Mouse (Mus musculus): Measurements from ENCODE around the gene Cbarp. TPM values are rescaled to one million over a fixed set of nuclear protein-coding genes. Genes with fewer than 3 reads are reported as not detected.

Cbarp gene
- polyA plus RNA-seq, 2 experiments: 1.1 to 1.8 TPM

- peaks cover 25 to 28% of the 10 kb centered on the region in 2 experiments for H3K4me1 ChIP-seq (replicated peaks; ENCODE audit: control insufficient read depth in 2 of 2, insufficient read depth in 2 of 2, low read length in 1 of 2)
- peak overlapping the region; percentile 94 for H3K27ac ChIP-seq
- TF ChIP-seq EP300 (IDR thresholded peaks at IDR 0.05; ENCODE audit: low read depth) (no peak), CTCF (IDR thresholded peaks at IDR 0.05; ENCODE audit: low read depth) (no peak)
- H3K4me3 ChIP-seq (ENCODE audit: insufficient read depth in 1 of 2, low read depth in 2 of 2, low read length in 2 of 2): peak overlapping the region; percentile 72 to 90; a peak in 2 of 4 replicates
- H3K36me3 ChIP-seq (replicated peaks; ENCODE audit: control insufficient read depth, insufficient read depth, low read depth): peaks cover 23% of the 10 kb centered on the region
- H3K9ac ChIP-seq (replicated peaks): peak overlapping the region; percentile 81
- ATAC-seq (ENCODE audit: insufficient read depth) (no peak), DNase-seq (ENCODE audit: low read depth in 3 of 3, low spot score in 3 of 3) (no peak)
- WGBS (ENCODE audit: insufficient replicate concordance): 32% methylated on average over 5 of the region's 5 CpGs
- no peaks in the 10 kb centered on the region for H3K27me3 ChIP-seq (ENCODE audit: control insufficient read depth, insufficient read depth, low read length)
- H3K4me2 ChIP-seq (ENCODE audit: low read depth): peak overlapping the region; percentile 99
- no peaks in the 10 kb centered on the region for H3K9me3 ChIP-seq (ENCODE audit: control insufficient read depth, low read length)
Observed at GRCm38 (mm10) chr10:80147146-80147718, 6.6 kb upstream of the Cbarp start.

- Histone ChIP-seq H3K27ac (peak overlapping the region; percentile 94), H3K4me2 (ENCODE audit: low read depth) (peak overlapping the region; percentile 99), H3K9ac (replicated peaks) (no peak overlapping the region; the same call in 1 of the 2 replicates), H3K9me3 (ENCODE audit: control insufficient read depth, low read length) (no peaks in the 10 kb centered on the region), H3K36me3 (replicated peaks; ENCODE audit: control insufficient read depth, insufficient read depth, low read depth) (peaks cover 17% of the 10 kb centered on the region), H3K4me1 (replicated peaks; ENCODE audit: control insufficient read depth in 2 of 2, insufficient read depth in 2 of 2, low read length in 1 of 2) (peaks cover 25 to 28% of the 10 kb centered on the region in 2 experiments), H3K4me3 (ENCODE audit: insufficient read depth in 1 of 2, low read depth in 2 of 2, low read length in 2 of 2) (no peak overlapping the region), H3K27me3 (ENCODE audit: control insufficient read depth, insufficient read depth, low read length) (no peaks in the 10 kb centered on the region)
- DNase-seq (ENCODE audit: low read depth in 3 of 3, low spot score in 3 of 3): no peak
- WGBS (ENCODE audit: insufficient replicate concordance): 77% methylated on average over 4 of the region's 4 CpGs
- no peak for TF ChIP-seq CTCF (IDR thresholded peaks at IDR 0.05; ENCODE audit: low read depth)
- no peak for TF ChIP-seq EP300 (IDR thresholded peaks at IDR 0.05; ENCODE audit: low read depth)
- ATAC-seq (ENCODE audit: insufficient read depth): no peak
Observed at GRCm38 (mm10) chr10:80146568-80147011, 6.0 kb upstream of the Cbarp start.

DNA sequence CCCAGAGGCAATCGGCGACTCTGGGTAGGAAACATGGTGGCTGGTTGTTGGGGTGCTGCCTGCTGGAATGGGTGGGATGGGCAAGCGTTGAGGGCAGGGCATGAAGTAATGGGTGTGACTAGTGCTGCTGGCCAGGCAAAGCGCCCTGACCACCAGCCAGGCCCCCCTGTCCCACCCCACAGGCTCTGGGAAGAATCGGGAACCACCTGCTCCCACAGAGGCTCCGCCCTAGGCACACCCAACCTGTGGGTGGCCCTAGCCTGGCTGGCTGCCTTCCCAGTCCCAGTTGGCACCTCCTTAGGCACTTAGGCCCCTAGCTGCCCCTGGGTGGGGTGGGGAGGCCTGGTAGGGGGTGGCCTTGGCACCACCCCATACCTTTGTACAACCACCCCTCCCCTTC lies 5.3 kb upstream of the Cbarp start:
- Histone ChIP-seq H3K4me2 (ENCODE audit: low read depth) (peak overlapping the region; percentile 39; the same call in 1 of the 2 replicates), H3K27me3 (ENCODE audit: control insufficient read depth, insufficient read depth, low read length) (no peaks in the 10 kb centered on the region), H3K27ac (peak overlapping the region; percentile 94), H3K4me3 (ENCODE audit: insufficient read depth in 1 of 2, low read depth in 2 of 2, low read length in 2 of 2) (no peak overlapping the region), H3K9ac (replicated peaks) (no peak overlapping the region), H3K9me3 (ENCODE audit: control insufficient read depth, low read length) (no peaks in the 10 kb centered on the region), H3K36me3 (replicated peaks; ENCODE audit: control insufficient read depth, insufficient read depth, low read depth) (peaks cover 16% of the 10 kb centered on the region), H3K4me1 (replicated peaks; ENCODE audit: control insufficient read depth in 2 of 2, insufficient read depth in 2 of 2, low read length in 1 of 2) (peaks cover 25 to 31% of the 10 kb centered on the region in 2 experiments)
- TF ChIP-seq EP300 (IDR thresholded peaks at IDR 0.05; ENCODE audit: low read depth) (no peak), CTCF (IDR thresholded peaks at IDR 0.05; ENCODE audit: low read depth) (no peak)
- WGBS (ENCODE audit: insufficient replicate concordance): 58% methylated on average over 6 of the region's 6 CpGs
- DNase-seq (ENCODE audit: low read depth in 3 of 3, low spot score in 3 of 3) (no peak), ATAC-seq (ENCODE audit: insufficient read depth) (no peak)

DNA sequence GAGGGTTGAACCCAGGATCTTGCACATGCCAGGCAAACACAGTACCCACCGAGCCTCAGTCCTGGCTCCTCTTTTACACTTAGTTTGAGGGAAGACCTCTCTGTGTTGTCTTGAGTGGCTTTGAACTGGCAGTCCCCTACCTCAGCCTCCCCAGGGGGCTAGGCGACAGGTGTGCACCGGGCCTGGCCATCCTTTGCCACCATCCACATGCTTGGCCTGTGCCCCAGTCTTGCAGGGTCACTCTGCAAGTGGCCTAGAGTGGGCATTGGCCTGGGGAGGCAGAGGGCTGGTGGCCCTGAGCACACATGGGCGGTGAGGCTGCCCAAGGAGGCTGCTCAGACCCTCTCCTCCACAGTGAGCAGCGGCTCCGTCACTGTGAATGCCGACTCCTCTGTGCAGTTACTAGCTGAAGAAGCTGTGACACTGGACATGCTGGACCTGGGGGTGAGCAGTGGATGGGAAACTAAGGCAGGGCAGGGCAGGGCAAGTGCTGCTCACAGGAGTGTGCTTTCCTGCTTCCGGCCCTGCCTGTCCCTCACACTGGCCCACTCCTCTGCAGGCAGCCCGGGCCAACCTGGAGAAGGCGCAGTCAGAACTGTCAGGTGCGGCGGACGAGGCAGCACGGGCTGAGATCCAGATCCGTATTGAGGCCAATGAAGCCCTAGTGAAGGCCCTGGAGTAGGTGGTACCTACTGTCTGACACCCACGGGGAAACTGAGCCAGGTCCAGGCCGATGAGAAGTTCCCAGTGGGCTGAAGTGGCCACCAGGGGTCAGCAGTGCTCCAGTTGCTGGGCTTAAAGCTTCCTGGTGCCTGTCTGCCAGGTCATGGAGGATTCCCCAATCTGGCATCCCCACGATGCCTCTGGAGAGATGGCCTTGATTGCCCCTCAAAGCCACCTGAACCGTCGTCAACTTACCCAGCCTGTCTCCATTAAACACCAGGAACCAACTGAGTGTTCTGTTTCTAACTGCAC lies 4.5 kb upstream of the Cbarp start:
- Histone ChIP-seq H3K36me3 (replicated peaks; ENCODE audit: control insufficient read depth, insufficient read depth, low read depth) (peaks cover 16% of the 10 kb centered on the region), H3K27ac (peak overlapping the region; percentile 52), H3K4me3 (ENCODE audit: insufficient read depth in 1 of 2, low read depth in 2 of 2, low read length in 2 of 2) (no peak overlapping the region), H3K4me1 (replicated peaks; ENCODE audit: control insufficient read depth in 2 of 2, insufficient read depth in 2 of 2, low read length in 1 of 2) (peaks cover 28 to 34% of the 10 kb centered on the region in 2 experiments), H3K27me3 (ENCODE audit: control insufficient read depth, insufficient read depth, low read length) (no peaks in the 10 kb centered on the region), H3K9ac (replicated peaks) (no peak overlapping the region), H3K4me2 (ENCODE audit: low read depth) (no peak overlapping the region), H3K9me3 (ENCODE audit: control insufficient read depth, low read length) (no peaks in the 10 kb centered on the region)
- no peak for DNase-seq (ENCODE audit: low read depth in 3 of 3, low spot score in 3 of 3)
- TF ChIP-seq CTCF (IDR thresholded peaks at IDR 0.05; ENCODE audit: low read depth): peak; percentile 96
- TF ChIP-seq EP300 (IDR thresholded peaks at IDR 0.05; ENCODE audit: low read depth): no peak
- 72% methylated on average over 20 of the region's 20 CpGs for WGBS (ENCODE audit: insufficient replicate concordance)
- ATAC-seq (ENCODE audit: insufficient read depth): no peak

DNA sequence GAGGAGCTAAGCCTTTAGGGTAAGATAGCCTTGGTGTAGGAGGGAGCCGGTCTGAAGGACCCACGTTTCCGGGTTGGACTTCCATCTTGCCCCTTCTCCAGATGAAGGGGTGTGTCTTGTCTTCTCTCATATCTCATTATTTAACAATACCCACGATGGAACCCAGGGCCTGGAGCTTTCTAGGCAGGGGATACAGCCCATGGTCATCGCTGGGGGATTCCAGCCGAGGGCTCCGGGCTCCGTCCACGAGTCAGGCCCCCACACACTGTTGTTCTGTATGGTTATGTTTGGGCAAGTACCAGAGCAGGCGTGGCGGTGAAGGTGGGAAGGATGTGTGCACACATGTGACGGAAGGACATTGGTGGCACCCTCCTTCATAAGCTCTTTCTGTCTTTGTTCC lies 3.5 kb upstream of the Cbarp start:
- WGBS (ENCODE audit: insufficient replicate concordance): 80% methylated on average over 12 of the region's 12 CpGs
- no peaks in the 10 kb centered on the region for H3K9me3 ChIP-seq (ENCODE audit: control insufficient read depth, low read length)
- no peak overlapping the region for H3K27ac ChIP-seq
- H3K4me3 ChIP-seq (ENCODE audit: insufficient read depth in 1 of 2, low read depth in 2 of 2, low read length in 2 of 2): no peak overlapping the region
- DNase-seq (ENCODE audit: low read depth in 3 of 3, low spot score in 3 of 3): no peak
- ATAC-seq (ENCODE audit: insufficient read depth): no peak
- no peak for TF ChIP-seq EP300 (IDR thresholded peaks at IDR 0.05; ENCODE audit: low read depth)
- no peak for TF ChIP-seq CTCF (IDR thresholded peaks at IDR 0.05; ENCODE audit: low read depth)
- peaks cover 3% of the 10 kb centered on the region for H3K27me3 ChIP-seq (ENCODE audit: control insufficient read depth, insufficient read depth, low read length)
- peaks cover 16% of the 10 kb centered on the region for H3K36me3 ChIP-seq (replicated peaks; ENCODE audit: control insufficient read depth, insufficient read depth, low read depth)
- no peak overlapping the region for H3K4me2 ChIP-seq (ENCODE audit: low read depth)
- H3K4me1 ChIP-seq (replicated peaks; ENCODE audit: control insufficient read depth in 2 of 2, insufficient read depth in 2 of 2, low read length in 1 of 2): peaks cover 28 to 39% of the 10 kb centered on the region in 2 experiments
- no peak overlapping the region for H3K9ac ChIP-seq (replicated peaks)

Data from liver, embryonic 14.5 days (tissue).